15 mouse cellular contexts compared by ENCODE assay signal in the genomic region with DNA sequence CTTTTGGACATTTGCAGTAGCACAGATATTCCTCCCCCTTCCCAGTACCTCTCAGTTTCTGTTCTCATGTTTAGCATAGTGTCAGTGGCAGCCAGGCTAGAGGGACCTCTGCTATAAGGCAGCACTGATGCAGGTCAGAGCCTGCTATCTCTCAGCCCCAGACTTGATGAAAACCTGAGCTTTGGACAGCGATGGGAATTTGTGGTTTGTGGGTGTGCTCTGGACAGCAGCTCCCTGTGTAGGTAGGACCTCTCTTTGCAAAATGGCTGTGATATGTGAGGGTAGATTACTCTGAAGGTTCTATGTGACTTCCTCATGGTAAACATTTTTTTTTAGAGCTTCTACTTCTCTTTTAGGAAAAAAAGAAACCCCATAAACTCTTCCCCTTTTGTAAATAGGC.
DNase-seq lines count a peak whose midpoint lies in the region; ATAC-seq and TF ChIP-seq lines count a peak whose summit lies in the region.
"Had no signal": no experiment of that assay in that cellular context is flagged by ENCODE, and none has a peak within 500 bp of the region (broad histone marks: within the 10 kb centered on the region; RNA-seq: fewer than 3 reads in every experiment).

No protein-coding gene starts in this region.

- H3K27ac ChIP-seq in hindbrain, embryonic 12.5 days, result 0 out of 2 replicates have a peak overlapping the region, but pooled peaks have one; percentile 19
- no peak overlapping the region for H3K27ac ChIP-seq in hindbrain, embryonic 16.5 days (ENCODE audit: low read depth, low read length)
- no peak overlapping the region for H3K27ac ChIP-seq in cerebellum, adult 2 months (ENCODE audit: insufficient read depth, low read length)

- peaks cover 29% of the 10 kb centered on the region for H3K4me1 ChIP-seq in hindbrain, embryonic 12.5 days
- H3K4me1 ChIP-seq in hindbrain, embryonic 16.5 days (ENCODE audit: control insufficient read depth, insufficient read depth, low read depth, low read length), result peaks cover 5% of the 10 kb centered on the region
- H3K4me1 ChIP-seq in cerebellum, adult 2 months (ENCODE audit: control insufficient read depth, insufficient read depth, low read length), result no peaks in the 10 kb centered on the region

- peak; percentile 33 to 48 for DNase-seq in B cell, adult 2 months
- no peak for DNase-seq in cerebellum, adult 2 months
- no peak for DNase-seq in adrenal gland, adult 18-20 months (ENCODE audit: low spot score in 2 of 2)
- DNase-seq in adrenal gland, adult 2 months, result no peak
- DNase-seq: adrenal gland, postnatal 14 days; cerebellum, adult 9-10 months; kidney, adult 2 months; lung, adult 2 months; thymus, postnatal 14 days had no signal

- no peaks in the 10 kb centered on the region for H3K36me3 ChIP-seq in hindbrain, embryonic 12.5 days
- no peaks in the 10 kb centered on the region for H3K36me3 ChIP-seq in hindbrain, embryonic 16.5 days (ENCODE audit: control insufficient read depth, insufficient read depth, low read length)
- H3K36me3 ChIP-seq: midbrain, embryonic 12.5 days had no signal

- no peak overlapping the region for H3K4me3 ChIP-seq in hindbrain, embryonic 12.5 days
- no peak overlapping the region for H3K4me3 ChIP-seq in hindbrain, embryonic 16.5 days (ENCODE audit: low read length)
- H3K4me3 ChIP-seq in cerebellum, adult 2 months (replicated peaks; ENCODE audit: insufficient read depth, low read depth, low read length), result no peak overlapping the region
- H3K4me3 ChIP-seq: midbrain, embryonic 12.5 days had no signal

- H3K9me3 ChIP-seq in hindbrain, embryonic 12.5 days (replicated peaks), result no peaks in the 10 kb centered on the region
- H3K9me3 ChIP-seq in hindbrain, embryonic 16.5 days (ENCODE audit: control insufficient read depth, low read length), result no peaks in the 10 kb centered on the region
- H3K9me3 ChIP-seq: midbrain, embryonic 12.5 days had no signal

- TF ChIP-seq CTCF in cerebellum, adult 2 months (IDR thresholded peaks at IDR 0.05; ENCODE audit: borderline replicate concordance, insufficient read depth, low read depth, low read length), result no peak

- H3K9ac ChIP-seq in hindbrain, embryonic 12.5 days, result no peak overlapping the region
- H3K9ac ChIP-seq in hindbrain, embryonic 16.5 days (ENCODE audit: low read depth, low read length), result no peak overlapping the region
- H3K9ac ChIP-seq: midbrain, embryonic 12.5 days had no signal

- no peak overlapping the region for H3K4me2 ChIP-seq in hindbrain, embryonic 12.5 days (replicated peaks)
- no peak overlapping the region for H3K4me2 ChIP-seq in hindbrain, embryonic 16.5 days (ENCODE audit: low read length)
- H3K4me2 ChIP-seq: midbrain, embryonic 12.5 days had no signal

- no peak for TF ChIP-seq POLR2A in cerebellum, adult 2 months (IDR thresholded peaks at IDR 0.05; ENCODE audit: borderline replicate concordance, insufficient read depth, low read length)

- ATAC-seq in hindbrain, embryonic 12.5 days (ENCODE audit: low FRiP score), result no peak
- ATAC-seq in hindbrain, embryonic 16.5 days, result no peak
- ATAC-seq in granulocyte monocyte progenitor cell, adult 5-6 weeks (replicated peaks; ENCODE audit: poor library complexity, severe bottlenecking), result peak; percentile 55
- peak; percentile 89 for ATAC-seq in megakaryocyte progenitor cell, adult 5-6 weeks (replicated peaks; ENCODE audit: poor library complexity)
- ATAC-seq: Patski had no signal

- 88% methylated on average over 1 of the region's 1 CpGs for WGBS in hindbrain, embryonic 12.5 days
- 90% methylated on average over 1 of the region's 1 CpGs for WGBS in hindbrain, embryonic 16.5 days
- 95% methylated on average over 1 of the region's 1 CpGs for WGBS in cerebellum, adult 2 months

- H3K27me3 ChIP-seq in hindbrain, embryonic 12.5 days, result no peaks in the 10 kb centered on the region
- no peaks in the 10 kb centered on the region for H3K27me3 ChIP-seq in hindbrain, embryonic 16.5 days (replicated peaks; ENCODE audit: control insufficient read depth, insufficient read depth, low read length)
- no peaks in the 10 kb centered on the region for H3K27me3 ChIP-seq in cerebellum, adult 2 months (ENCODE audit: control insufficient read depth, insufficient read depth, low read length)
- H3K27me3 ChIP-seq: midbrain, embryonic 12.5 days; Patski had no signal

Comparison
In these comparisons a context has a peak if more than half of its experiments do, and no peak if none do; other contexts are left out.
1. ATAC-seq: peak in granulocyte monocyte progenitor cell, adult 5-6 weeks (single experiment) and megakaryocyte progenitor cell, adult 5-6 weeks (single experiment); none in hindbrain, embryonic 12.5 days (single experiment) and hindbrain, embryonic 16.5 days (single experiment).
2. DNase-seq: peak in B cell, adult 2 months (2 of 2); none in cerebellum, adult 2 months (0 of 2), adrenal gland, adult 18-20 months (0 of 2) and adrenal gland, adult 2 months (single experiment).